Mouse (Mus musculus) spleen, postnatal 0 days (tissue): ENCODE results near the gene Defa20. TPM values are rescaled to one million over a fixed set of nuclear protein-coding genes. Genes with fewer than 3 reads are reported as not detected.

Experiments
- polyA plus RNA-seq: library from polyadenylated mRNA; unstranded; fragments of >200 nt; fragmentation: Nextera tagmentation; extraction: Ambion mirVana; gene quantifications from 2 replicates; pipeline ENCODE4 v1.2.1, GENCODE M21; 2015

The Defa20 gene
- polyA plus RNA-seq = not detected in 2 replicates

DNA sequence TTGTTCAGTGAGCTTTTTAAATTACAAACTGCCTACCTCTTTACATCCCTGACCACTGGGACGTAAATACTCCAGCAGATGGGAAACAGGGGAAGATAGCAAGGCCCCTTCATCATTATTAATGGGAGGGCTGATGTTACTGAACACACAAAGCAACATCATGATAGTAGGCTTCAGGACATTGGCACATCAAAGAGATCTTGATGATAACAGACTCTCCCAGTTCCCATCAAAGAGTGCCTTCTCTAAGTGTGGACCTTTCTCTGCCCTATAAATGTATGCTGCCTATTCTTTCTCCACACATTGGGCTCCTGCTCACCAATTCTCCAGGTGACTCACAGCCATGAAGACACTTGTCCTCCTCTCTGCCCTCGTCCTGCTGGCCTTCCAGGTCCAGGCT lies at the start of gene Defa20:
Defa20 (plus strand) TSS at position 301 of the 400 bp plus-strand sequence.

DNA sequence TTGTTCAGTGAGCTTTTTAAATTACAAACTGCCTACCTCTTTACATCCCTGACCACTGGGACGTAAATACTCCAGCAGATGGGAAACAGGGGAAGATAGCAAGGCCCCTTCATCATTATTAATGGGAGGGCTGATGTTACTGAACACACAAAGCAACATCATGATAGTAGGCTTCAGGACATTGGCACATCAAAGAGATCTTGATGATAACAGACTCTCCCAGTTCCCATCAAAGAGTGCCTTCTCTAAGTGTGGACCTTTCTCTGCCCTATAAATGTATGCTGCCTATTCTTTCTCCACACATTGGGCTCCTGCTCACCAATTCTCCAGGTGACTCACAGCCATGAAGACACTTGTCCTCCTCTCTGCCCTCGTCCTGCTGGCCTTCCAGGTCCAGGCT lies 19.7 kb downstream of the Defa20 start, which contains the start of gene Defa32:
Defa32 (plus strand) TSS at position 301 of the 400 bp plus-strand sequence.

Other genes starting within 250 kb of the Defa20 start
- not detected in 2 replicates for gene Defa27, start 193.7 kb upstream of the Defa20 start, polyA plus RNA-seq
- gene Defa29, start 182.2 kb upstream of the Defa20 start, polyA plus RNA-seq = not detected in 2 replicates
- gene Defa2, start 130.7 kb upstream of the Defa20 start, polyA plus RNA-seq = not detected in 2 replicates
- gene Defa33, start 117.4 kb upstream of the Defa20 start, polyA plus RNA-seq = not detected in 2 replicates
- not detected in 2 replicates for gene Defa36, start 81.8 kb upstream of the Defa20 start, polyA plus RNA-seq
- gene Gm7849, start 52.7 kb upstream of the Defa20 start, polyA plus RNA-seq = not detected in 2 replicates
- not detected in 2 replicates for gene Defa32, start 19.8 kb downstream of the Defa20 start, polyA plus RNA-seq
- not detected in 2 replicates for gene Defa37, start 56.1 kb downstream of the Defa20 start, polyA plus RNA-seq
- gene Defa28, start 73.7 kb downstream of the Defa20 start, polyA plus RNA-seq = not detected in 2 replicates
- not detected in 2 replicates for gene Gm7861, start 85.2 kb downstream of the Defa20 start, polyA plus RNA-seq
- not detected in 2 replicates for gene Defa26, start 108.9 kb downstream of the Defa20 start, polyA plus RNA-seq
- not detected in 2 replicates for gene Defa17, start 146.5 kb downstream of the Defa20 start, polyA plus RNA-seq
- gene Defa34, start 156.5 kb downstream of the Defa20 start, polyA plus RNA-seq = not detected in 2 replicates
- gene AY761184, start 194.4 kb downstream of the Defa20 start, polyA plus RNA-seq = not detected in 2 replicates
- not detected in 2 replicates for gene Defa24, start 225.2 kb downstream of the Defa20 start, polyA plus RNA-seq